Comparison of ENCODE assay signal across 19 mouse cellular contexts in genomic region chr6:15121339-15121738, GRCm38 (mm10).
A peak's percentile ranks its signal among the peaks of the same experiment; 100 is the strongest.
DNase-seq lines count a peak whose midpoint lies in the region; ATAC-seq lines count a peak whose summit lies in the region.
"Had no signal": no experiment of that assay in that cellular context is flagged by ENCODE, and none has a peak within 500 bp of the region (broad histone marks: within the 10 kb centered on the region; RNA-seq: fewer than 3 reads in every experiment).

No protein-coding gene starts in this region.

- H3K27ac ChIP-seq in hindbrain, embryonic 14.5 days = no peak overlapping the region
- no peak overlapping the region for H3K27ac ChIP-seq in hindbrain, embryonic 16.5 days (ENCODE audit: low read depth, low read length)
- H3K27ac ChIP-seq in midbrain, embryonic 13.5 days = no peak overlapping the region
- H3K27ac ChIP-seq in midbrain, embryonic 10.5 days (replicated peaks) = no peak overlapping the region
- no peak overlapping the region for H3K27ac ChIP-seq in midbrain, embryonic 15.5 days
- H3K27ac ChIP-seq in midbrain, embryonic 16.5 days (ENCODE audit: low read length) = no peak overlapping the region
- H3K27ac ChIP-seq: embryonic facial prominence, embryonic 13.5 days; embryonic facial prominence, embryonic 15.5 days; forebrain, embryonic 10.5 days; forebrain, embryonic 12.5 days had no signal

- H3K4me3 ChIP-seq in hindbrain, embryonic 14.5 days (replicated peaks; ENCODE audit: low read length) = no peak overlapping the region
- no peak overlapping the region for H3K4me3 ChIP-seq in hindbrain, embryonic 16.5 days (ENCODE audit: low read length)
- no peak overlapping the region for H3K4me3 ChIP-seq in midbrain, embryonic 13.5 days (replicated peaks)
- H3K4me3 ChIP-seq in midbrain, embryonic 10.5 days = no peak overlapping the region
- H3K4me3 ChIP-seq in midbrain, embryonic 15.5 days = no peak overlapping the region
- H3K4me3 ChIP-seq in midbrain, embryonic 16.5 days (ENCODE audit: low read depth, low read length) = no peak overlapping the region
- H3K4me3 ChIP-seq: embryonic facial prominence, embryonic 13.5 days; embryonic facial prominence, embryonic 15.5 days; erythroblast, embryonic 14.5 days; forebrain, embryonic 10.5 days; forebrain, embryonic 12.5 days had no signal

- H3K36me3 ChIP-seq in hindbrain, embryonic 14.5 days (replicated peaks; ENCODE audit: control insufficient read depth, insufficient read depth) = no peaks in the 10 kb centered on the region
- H3K36me3 ChIP-seq in hindbrain, embryonic 16.5 days (ENCODE audit: control insufficient read depth, insufficient read depth, low read length) = no peaks in the 10 kb centered on the region
- no peaks in the 10 kb centered on the region for H3K36me3 ChIP-seq in midbrain, embryonic 13.5 days
- no peaks in the 10 kb centered on the region for H3K36me3 ChIP-seq in midbrain, embryonic 10.5 days
- H3K36me3 ChIP-seq in midbrain, embryonic 15.5 days (replicated peaks) = no peaks in the 10 kb centered on the region
- H3K36me3 ChIP-seq in midbrain, embryonic 16.5 days (ENCODE audit: control insufficient read depth, insufficient read depth, low read length) = no peaks in the 10 kb centered on the region
- H3K36me3 ChIP-seq: embryonic facial prominence, embryonic 13.5 days; embryonic facial prominence, embryonic 15.5 days; forebrain, embryonic 10.5 days; forebrain, embryonic 12.5 days had no signal

- no peak overlapping the region for H3K4me2 ChIP-seq in hindbrain, embryonic 14.5 days (replicated peaks)
- H3K4me2 ChIP-seq in hindbrain, embryonic 16.5 days (ENCODE audit: low read length) = no peak overlapping the region
- no peak overlapping the region for H3K4me2 ChIP-seq in midbrain, embryonic 13.5 days (replicated peaks)
- H3K4me2 ChIP-seq in midbrain, embryonic 15.5 days = no peak overlapping the region
- no peak overlapping the region for H3K4me2 ChIP-seq in midbrain, embryonic 16.5 days (ENCODE audit: low read length)
- H3K4me2 ChIP-seq: embryonic facial prominence, embryonic 13.5 days; embryonic facial prominence, embryonic 15.5 days; forebrain, embryonic 12.5 days had no signal

- no peak overlapping the region for H3K9ac ChIP-seq in hindbrain, embryonic 14.5 days
- H3K9ac ChIP-seq in hindbrain, embryonic 16.5 days (ENCODE audit: low read depth, low read length) = no peak overlapping the region
- no peak overlapping the region for H3K9ac ChIP-seq in midbrain, embryonic 13.5 days (replicated peaks)
- no peak overlapping the region for H3K9ac ChIP-seq in midbrain, embryonic 15.5 days
- H3K9ac ChIP-seq in midbrain, embryonic 16.5 days (ENCODE audit: low read depth, low read length) = no peak overlapping the region
- H3K9ac ChIP-seq: embryonic facial prominence, embryonic 13.5 days; embryonic facial prominence, embryonic 15.5 days; forebrain, embryonic 12.5 days had no signal

- H3K4me1 ChIP-seq in hindbrain, embryonic 14.5 days (replicated peaks; ENCODE audit: control insufficient read depth, insufficient read depth, low read length) = no peaks in the 10 kb centered on the region
- H3K4me1 ChIP-seq in hindbrain, embryonic 16.5 days (ENCODE audit: control insufficient read depth, insufficient read depth, low read depth, low read length) = no peaks in the 10 kb centered on the region
- 0 out of 2 replicates have a peak, but pooled peaks cover 3% of the 10 kb centered on the region for H3K4me1 ChIP-seq in midbrain, embryonic 13.5 days (replicated peaks)
- H3K4me1 ChIP-seq in midbrain, embryonic 10.5 days = no peaks in the 10 kb centered on the region
- H3K4me1 ChIP-seq in midbrain, embryonic 15.5 days = no peaks in the 10 kb centered on the region
- H3K4me1 ChIP-seq in midbrain, embryonic 16.5 days (ENCODE audit: control insufficient read depth, insufficient read depth, low read length) = 0 out of 2 replicates have a peak, but pooled peaks cover 2% of the 10 kb centered on the region
- H3K4me1 ChIP-seq: embryonic facial prominence, embryonic 13.5 days; embryonic facial prominence, embryonic 15.5 days; forebrain, embryonic 10.5 days; forebrain, embryonic 12.5 days had no signal

- 0 out of 2 replicates have a peak, but pooled peaks have one; percentile 53 for ATAC-seq in hindbrain, embryonic 14.5 days (ENCODE audit: low FRiP score)
- ATAC-seq in hindbrain, embryonic 16.5 days = no peak
- ATAC-seq in midbrain, embryonic 13.5 days = 0 out of 2 replicates have a peak, but pooled peaks have one; percentile 67
- ATAC-seq in midbrain, embryonic 15.5 days (replicated peaks) = peak; percentile 69
- ATAC-seq in midbrain, embryonic 16.5 days = no peak

- DNase-seq in hindbrain, embryonic 14.5 days (ENCODE audit: low spot score) = no peak
- DNase-seq in midbrain, embryonic 10.5 days (ENCODE audit: low spot score) = no peak
- DNase-seq: adrenal gland, adult 2 months; adrenal gland, postnatal 10 days; adrenal gland, postnatal 25 days; cerebellum, adult 11 months; cerebellum, adult 18-20 months; cerebellum, adult 8-10 months; cerebellum, adult 9-11 months; cerebellum, postnatal 36 days had no signal

- no peaks in the 10 kb centered on the region for H3K27me3 ChIP-seq in hindbrain, embryonic 14.5 days (ENCODE audit: control insufficient read depth, insufficient read depth, low read length)
- no peaks in the 10 kb centered on the region for H3K27me3 ChIP-seq in hindbrain, embryonic 16.5 days (replicated peaks; ENCODE audit: control insufficient read depth, insufficient read depth, low read length)
- H3K27me3 ChIP-seq in midbrain, embryonic 13.5 days = no peaks in the 10 kb centered on the region
- H3K27me3 ChIP-seq in midbrain, embryonic 10.5 days (ENCODE audit: low read depth, poor library complexity, severe bottlenecking) = no peaks in the 10 kb centered on the region
- no peaks in the 10 kb centered on the region for H3K27me3 ChIP-seq in midbrain, embryonic 15.5 days (replicated peaks)
- H3K27me3 ChIP-seq in midbrain, embryonic 16.5 days (ENCODE audit: control insufficient read depth, insufficient read depth, low read depth, low read length) = no peaks in the 10 kb centered on the region
- H3K27me3 ChIP-seq: embryonic facial prominence, embryonic 13.5 days; embryonic facial prominence, embryonic 15.5 days; forebrain, embryonic 12.5 days had no signal

- H3K9me3 ChIP-seq in hindbrain, embryonic 14.5 days (ENCODE audit: control insufficient read depth, low read length) = no peaks in the 10 kb centered on the region
- H3K9me3 ChIP-seq in hindbrain, embryonic 16.5 days (ENCODE audit: control insufficient read depth, low read length) = no peaks in the 10 kb centered on the region
- no peaks in the 10 kb centered on the region for H3K9me3 ChIP-seq in midbrain, embryonic 13.5 days
- H3K9me3 ChIP-seq in midbrain, embryonic 10.5 days (replicated peaks) = no peaks in the 10 kb centered on the region
- H3K9me3 ChIP-seq in midbrain, embryonic 15.5 days = no peaks in the 10 kb centered on the region
- no peaks in the 10 kb centered on the region for H3K9me3 ChIP-seq in midbrain, embryonic 16.5 days (replicated peaks; ENCODE audit: control insufficient read depth, low read length, poor library complexity, severe bottlenecking)
- H3K9me3 ChIP-seq: embryonic facial prominence, embryonic 13.5 days; embryonic facial prominence, embryonic 15.5 days; forebrain, embryonic 10.5 days; forebrain, embryonic 12.5 days had no signal

Comparison
In these comparisons a context has a peak if more than half of its experiments do, and no peak if none do; other contexts are left out.
1. ATAC-seq: peak in hindbrain, embryonic 14.5 days (single experiment), midbrain, embryonic 13.5 days (single experiment) and midbrain, embryonic 15.5 days (single experiment); none in hindbrain, embryonic 16.5 days (single experiment) and midbrain, embryonic 16.5 days (single experiment).